Mouse (Mus musculus) adrenal gland, adult 18-20 months (tissue): ENCODE results near the gene P3h1. TPM values are rescaled to one million over a fixed set of nuclear protein-coding genes. Genes with fewer than 3 reads are reported as not detected.

Experiments
- DNase-seq, 2 experiments: peaks; one replicate each; pipeline ENCODE4 v3.0.0; 2021 to 2022; ENCODE audit warnings: low spot score in 2 of 2
- long read RNA-seq, 2 experiments: library from polyadenylated mRNA; stranded (forward); transcript quantifications; one replicate each; pipeline ENCODE4 v2.0.0; 2021
- total RNA-seq, 2 experiments: library from RNA; stranded (reverse); gene quantifications; 1 replicate in 1 of 2; 2 replicates in 1 of 2; pipeline ENCODE4 v1.2.3; 2021

P3h1 gene
- total RNA-seq: 10 to 100 TPM; 16.0 to 23.5 TPM
- long read RNA-seq, experiment 1, transcript P3h1-204 (15 exons, 3,188 nt): major isoform, 36 of 48 reads
- long read RNA-seq, experiment 1, partial matches to known transcripts: 6 of 48 reads
- long read RNA-seq, experiment 1, other reads (novel, unspliced or antisense): 5 of 48 reads
- long read RNA-seq, experiment 2, transcript P3h1-204 (15 exons, 3,188 nt): major isoform, 74 of 88 reads
- long read RNA-seq, experiment 2, partial matches to known transcripts: 7 of 88 reads
- long read RNA-seq, experiment 2, other reads (novel, unspliced or antisense): 7 of 88 reads

- DNase-seq: peak; percentile 95 to 96
These were observed at the start of gene P3h1, which contains the start of gene AU022252 for GRCm38 (mm10) chr4:119232410-119233255. Gene P3h1 (plus strand): TSS chr4:119232915. Gene AU022252 (minus strand): TSS chr4:119232712.

DNA sequence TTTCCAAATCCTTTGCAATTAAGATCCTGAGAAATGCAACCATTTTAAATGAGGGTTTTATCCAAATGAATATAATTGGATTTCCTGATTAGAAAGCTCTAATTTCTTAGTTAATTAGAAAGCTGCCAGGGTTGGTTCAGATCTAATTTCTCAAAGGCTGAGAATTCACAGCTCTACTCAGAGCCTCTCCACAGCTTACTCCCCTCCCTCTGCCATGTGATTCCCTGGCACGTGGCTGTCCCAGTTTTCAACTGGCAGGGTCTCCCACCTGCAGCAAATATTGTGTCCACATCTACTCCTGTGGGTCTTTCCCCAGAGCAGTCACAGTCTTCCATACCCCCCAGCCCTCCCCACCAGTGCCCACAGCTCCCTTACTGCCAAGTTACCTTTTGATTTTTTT, 49.2 kb upstream of the P3h1 start:
- no peak for DNase-seq

DNA sequence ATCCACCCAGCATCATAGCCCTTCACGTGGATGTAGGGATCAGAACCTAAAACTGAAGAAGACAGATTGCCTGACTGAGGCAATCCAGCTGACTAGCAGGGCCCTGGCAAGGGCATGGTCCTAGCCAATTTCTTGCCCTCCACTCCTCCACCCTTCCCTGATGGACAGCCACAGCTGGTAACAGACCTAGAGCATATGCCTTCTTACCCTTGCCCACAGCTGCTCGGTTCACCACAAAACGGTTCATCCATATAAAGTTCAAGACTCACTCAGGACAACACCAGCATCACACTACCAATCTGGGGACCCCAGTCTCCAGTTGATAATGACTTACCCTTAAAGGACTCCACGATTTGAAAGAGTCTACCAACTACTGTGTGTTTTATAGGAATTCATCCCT, 46.9 kb upstream of the P3h1 start:
- no peak for DNase-seq

GRCm38 (mm10) chr4:119188060-119188785, 44.5 kb upstream of the P3h1 start:
- DNase-seq: no peak

DNA sequence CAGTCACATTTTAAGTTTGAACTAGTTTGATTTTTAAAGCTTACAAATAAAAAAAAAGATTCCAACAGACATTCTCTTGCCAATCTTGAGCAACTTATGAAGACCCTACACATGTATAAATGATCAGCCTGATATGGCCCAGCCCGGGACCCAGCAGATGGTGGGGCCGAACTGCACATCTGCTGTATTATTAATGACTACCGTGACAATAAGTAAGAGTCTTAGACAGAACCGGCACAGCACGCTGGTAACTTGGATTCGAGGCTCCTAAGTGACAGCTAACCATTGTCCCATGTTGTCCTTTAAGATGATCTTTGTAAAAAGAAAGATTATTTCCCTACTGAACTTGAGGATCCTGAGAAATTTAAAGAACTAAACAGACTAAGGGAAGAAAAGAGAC, 43.3 kb upstream of the P3h1 start:
- DNase-seq: no peak

GRCm38 (mm10) chr4:119189864-119190263, 42.9 kb upstream of the P3h1 start, which contains the start of gene Ermap:
Gene Ermap (minus strand): TSS chr4:119190011.
- no peak for DNase-seq

GRCm38 (mm10) chr4:119190618-119191017, 42.1 kb upstream of the P3h1 start:
- DNase-seq: no peak

- DNase-seq: no peak
These were observed 41.4 kb upstream of the P3h1 start for GRCm38 (mm10) chr4:119191273-119191672.

- no peak for DNase-seq
These were observed 40.0 kb upstream of the P3h1 start for GRCm38 (mm10) chr4:119192757-119193156.

DNA sequence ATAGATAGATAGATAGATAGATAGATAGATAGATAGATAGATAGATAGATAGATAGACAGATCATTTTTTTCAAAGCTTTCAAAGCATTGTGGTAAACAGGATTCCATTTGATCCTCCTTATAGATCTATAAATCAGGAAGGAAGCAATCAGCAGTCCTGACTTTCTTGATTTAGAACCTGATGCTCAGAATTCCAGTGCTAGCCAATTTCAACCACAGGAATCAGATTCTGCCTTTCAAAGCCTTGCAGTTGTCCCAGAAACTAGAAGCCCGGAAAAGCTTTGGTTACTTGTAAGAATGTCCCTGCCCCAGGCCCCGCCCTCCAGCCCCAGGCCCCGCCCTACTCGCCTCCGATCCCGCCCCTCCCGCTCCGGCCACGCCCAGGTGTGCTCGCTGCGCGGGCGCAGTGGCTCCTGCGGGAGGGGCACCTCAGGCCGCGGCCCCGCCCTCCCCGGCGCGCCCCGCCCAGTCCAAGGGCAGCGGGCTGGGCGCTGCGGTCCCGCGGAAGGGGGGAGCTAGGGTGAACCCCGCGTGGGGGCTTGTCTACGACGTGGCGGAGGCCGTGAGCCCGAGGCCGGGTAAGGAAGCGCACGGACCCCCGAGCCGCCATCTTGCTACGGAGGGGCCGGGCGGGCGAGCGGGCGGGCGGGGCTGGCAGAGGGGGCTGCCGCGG, 37.7 kb upstream of the P3h1 start, which contains the start of gene Svbp:
Gene Svbp, plus strand, starts transcription at position 398 of the 673 bp plus-strand sequence.
- peak; percentile 86 to 91 for DNase-seq

GRCm38 (mm10) chr4:119195582-119196320, 37.0 kb upstream of the P3h1 start:
- DNase-seq: no peak

- no peak for DNase-seq
These were observed 34.6 kb upstream of the P3h1 start for GRCm38 (mm10) chr4:119198105-119198504.

DNA sequence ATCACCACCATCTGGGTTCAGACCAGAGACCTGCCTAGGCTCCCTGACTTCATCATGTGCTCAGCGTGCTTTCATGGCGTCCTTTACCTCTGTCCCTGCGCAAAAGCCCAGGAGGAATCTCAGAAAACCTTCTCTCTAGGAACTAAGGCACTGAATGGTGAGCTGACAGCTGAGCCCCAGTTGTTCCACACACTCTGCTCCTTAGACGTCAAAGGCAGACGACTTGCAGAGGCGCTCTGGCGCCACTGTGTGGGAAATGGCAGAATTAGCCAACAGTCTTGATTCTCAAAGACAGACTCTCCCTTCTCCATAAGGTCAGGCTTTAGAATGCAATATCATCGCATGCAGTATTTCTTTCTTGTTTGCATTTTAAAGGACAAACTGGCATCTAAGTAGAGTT, 28.0 kb upstream of the P3h1 start:
- DNase-seq: peak in 1 of 2 experiments; percentile 61

GRCm38 (mm10) chr4:119216667-119217066, 16.0 kb upstream of the P3h1 start:
- no peak for DNase-seq

- no peak for DNase-seq
These were observed 14.5 kb upstream of the P3h1 start, which contains the start of gene Tmem269 for GRCm38 (mm10) chr4:119218169-119218568. Gene Tmem269 (minus strand): TSS chr4:119218217.

DNA sequence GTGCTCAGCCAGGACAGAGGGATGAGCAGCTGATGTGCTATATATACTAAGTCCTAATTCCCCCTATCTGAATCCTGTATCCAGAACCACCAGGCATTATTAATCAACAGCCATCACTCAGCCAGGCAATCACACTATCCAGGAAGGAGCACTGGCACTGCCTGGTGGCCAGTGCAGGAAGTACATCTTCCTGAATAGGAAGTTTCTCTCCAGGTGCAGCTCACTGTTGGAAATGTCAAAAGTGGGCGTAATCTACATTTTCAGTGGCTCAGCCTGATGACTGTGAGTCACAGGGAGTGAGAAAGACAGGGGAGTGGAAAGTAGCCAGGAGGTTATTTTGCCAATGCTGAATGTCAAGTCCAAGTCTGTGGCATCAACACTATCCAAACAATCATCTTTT, 9.0 kb upstream of the P3h1 start:
- peak in 1 of 2 experiments; percentile 40 for DNase-seq

DNA sequence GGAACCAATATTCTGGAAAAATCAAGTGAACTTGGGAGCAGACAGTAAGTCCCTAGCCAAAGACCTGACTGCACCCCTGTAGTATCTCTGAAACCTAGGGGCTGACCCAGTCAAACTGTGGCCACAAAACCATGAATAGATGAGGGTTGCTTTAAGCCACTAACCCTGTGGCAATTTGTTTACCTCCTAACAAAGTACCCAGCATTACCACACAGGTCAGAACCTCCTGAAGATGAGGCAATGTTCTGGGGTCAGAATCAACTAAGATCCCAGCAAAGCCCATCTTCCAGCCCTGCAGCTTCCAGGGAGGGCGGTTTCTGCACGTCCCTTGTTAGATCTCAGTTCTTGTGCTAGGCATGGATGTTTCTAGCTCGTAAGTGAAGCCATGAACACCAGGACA, 8.2 kb upstream of the P3h1 start:
- no peak for DNase-seq

- DNase-seq: no peak
These were observed 7.0 kb upstream of the P3h1 start for GRCm38 (mm10) chr4:119225719-119226118.

- DNase-seq: no peak
These were observed 6.0 kb upstream of the P3h1 start for GRCm38 (mm10) chr4:119226751-119227150.
